In genomic region chr1:51879927-51880814, GRCm38 (mm10) we compare ENCODE assay signal across 16 mouse cellular contexts. TPM values are rescaled to one million over a fixed set of nuclear protein-coding genes. Genes with fewer than 3 reads are reported as not detected.
A peak's percentile ranks its signal among the peaks of the same experiment; 100 is the strongest.
DNase-seq lines count a peak whose midpoint lies in the region; ATAC-seq and TF ChIP-seq lines count a peak whose summit lies in the region.
"Had no signal": no experiment of that assay in that cellular context is flagged by ENCODE, and none has a peak within 500 bp of the region (broad histone marks: within the 10 kb centered on the region; RNA-seq: fewer than 3 reads in every experiment).

No protein-coding gene starts in this region.

- H3K4me1 ChIP-seq in hindbrain, embryonic 10.5 days (replicated peaks), result peaks cover 33% of the 10 kb centered on the region
- peaks cover 15% of the 10 kb centered on the region for H3K4me1 ChIP-seq in hindbrain, embryonic 12.5 days
- H3K4me1 ChIP-seq in lung, embryonic 16.5 days (replicated peaks; ENCODE audit: control insufficient read depth, insufficient read depth, low read length), result peaks cover 15% of the 10 kb centered on the region
- H3K4me1 ChIP-seq in lung, adult 2 months (ENCODE audit: control insufficient read depth, insufficient read depth, low read length), result peaks cover 10% of the 10 kb centered on the region

- H3K27me3 ChIP-seq in hindbrain, embryonic 10.5 days (ENCODE audit: insufficient read depth, poor library complexity, severe bottlenecking), result no peaks in the 10 kb centered on the region
- no peaks in the 10 kb centered on the region for H3K27me3 ChIP-seq in hindbrain, embryonic 12.5 days
- no peaks in the 10 kb centered on the region for H3K27me3 ChIP-seq in lung, embryonic 16.5 days (ENCODE audit: control insufficient read depth, insufficient read depth, low read depth, low read length)
- H3K27me3 ChIP-seq: intestine, embryonic 15.5 days; limb, embryonic 15.5 days had no signal

- no peak overlapping the region for H3K9ac ChIP-seq in hindbrain, embryonic 12.5 days
- no peak overlapping the region for H3K9ac ChIP-seq in lung, embryonic 16.5 days (ENCODE audit: low read length)
- H3K9ac ChIP-seq: forebrain, postnatal 0 days; intestine, embryonic 15.5 days; limb, embryonic 15.5 days had no signal

- H3K4me2 ChIP-seq in hindbrain, embryonic 12.5 days (replicated peaks), result no peak overlapping the region
- no peak overlapping the region for H3K4me2 ChIP-seq in lung, embryonic 16.5 days (ENCODE audit: low read depth, low read length)
- H3K4me2 ChIP-seq: intestine, embryonic 15.5 days; limb, embryonic 15.5 days had no signal

- H3K27ac ChIP-seq in gastrocnemius, adult 2 months, result peak overlapping the region; percentile 66
- H3K27ac ChIP-seq in hindbrain, embryonic 10.5 days, result peak overlapping the region; percentile 62; the same call in 1 of the 2 replicates
- no peak overlapping the region for H3K27ac ChIP-seq in hindbrain, embryonic 12.5 days
- H3K27ac ChIP-seq in lung, embryonic 16.5 days (ENCODE audit: low read length), result peak overlapping the region; percentile 12
- H3K27ac ChIP-seq: intestine, embryonic 15.5 days; limb, embryonic 15.5 days had no signal

- no peak for ATAC-seq in hindbrain, embryonic 12.5 days (ENCODE audit: low FRiP score)
- no peak for ATAC-seq in lung, embryonic 16.5 days (ENCODE audit: low read depth)
- ATAC-seq: forebrain, postnatal 0 days; intestine, embryonic 15.5 days had no signal

- H3K9me3 ChIP-seq in hindbrain, embryonic 10.5 days, result no peaks in the 10 kb centered on the region
- H3K9me3 ChIP-seq in hindbrain, embryonic 12.5 days (replicated peaks), result no peaks in the 10 kb centered on the region
- no peaks in the 10 kb centered on the region for H3K9me3 ChIP-seq in lung, embryonic 16.5 days (ENCODE audit: control insufficient read depth, low read length)
- H3K9me3 ChIP-seq: intestine, embryonic 15.5 days; limb, embryonic 15.5 days had no signal

- no peak for TF ChIP-seq POLR2A in lung, adult 2 months (IDR thresholded peaks at IDR 0.05; ENCODE audit: borderline replicate concordance, extremely low read depth, low read depth, low read length)

- peaks cover 21% of the 10 kb centered on the region for H3K36me3 ChIP-seq in hindbrain, embryonic 10.5 days
- H3K36me3 ChIP-seq in hindbrain, embryonic 12.5 days, result peaks cover 9% of the 10 kb centered on the region
- H3K36me3 ChIP-seq in lung, embryonic 16.5 days (ENCODE audit: control insufficient read depth, insufficient read depth, low read length), result peaks cover 6% of the 10 kb centered on the region; the same call in 1 of the 2 replicates
- H3K36me3 ChIP-seq: intestine, embryonic 15.5 days had no signal

- no peak for DNase-seq in gastrocnemius, adult 2 months
- no peak for DNase-seq in gastrocnemius, postnatal 14 days
- DNase-seq in hindbrain, embryonic 10.5 days (ENCODE audit: low spot score), result no peak
- DNase-seq in lung, adult 2 months, result no peak
- peak; percentile 24 for DNase-seq in brain, adult 2 months (ENCODE audit: low read depth, low spot score)
- no peak for DNase-seq in cerebellum, adult 9-10 months
- DNase-seq: cerebellum, adult 18-20 months; forebrain, postnatal 0 days; gastrocnemius, postnatal 36 days; spleen, adult 18-20 months had no signal

- TF ChIP-seq CTCF in gastrocnemius, adult 2 months (IDR thresholded peaks at IDR 0.05), result no peak
- TF ChIP-seq CTCF in lung, adult 2 months (IDR thresholded peaks at IDR 0.05; ENCODE audit: insufficient read depth, low read length), result no peak

- intact Hi-C loops in gastrocnemius, adult 2 months (cut with DNase I), result no loop called here
- intact Hi-C loops in gastrocnemius, postnatal 14 days (cut with DNase I; ENCODE audit: low total_unique reads), result no loop called here

- H3K4me3 ChIP-seq in gastrocnemius, adult 2 months, result peak overlapping the region; percentile 29; the same call in 1 of the 2 replicates
- H3K4me3 ChIP-seq in hindbrain, embryonic 10.5 days, result no peak overlapping the region
- no peak overlapping the region for H3K4me3 ChIP-seq in hindbrain, embryonic 12.5 days
- H3K4me3 ChIP-seq in lung, embryonic 16.5 days (ENCODE audit: low read length), result no peak overlapping the region
- H3K4me3 ChIP-seq in lung, adult 2 months (replicated peaks; ENCODE audit: extremely low read depth, low read depth, low read length), result no peak overlapping the region
- H3K4me3 ChIP-seq: intestine, embryonic 15.5 days; limb, embryonic 15.5 days; myocyte had no signal

- 56% methylated on average over 12 of the region's 12 CpGs for WGBS in hindbrain, embryonic 10.5 days
- 62% methylated on average over 12 of the region's 12 CpGs for WGBS in hindbrain, embryonic 12.5 days
- WGBS in lung, embryonic 16.5 days, result 57% methylated on average over 11 of the region's 12 CpGs
- 52% methylated on average over 12 of the region's 12 CpGs for whole genome bisulfite sequencing in lung, adult 2 months

RNA-seq across cellular contexts. Expression of gene Myo1b, which starts 35.7 kb away (rescaled TPM):
- 10 to 100 TPM in 1 of 2 experiments, 1 to 10 TPM in 1; 8.8 to 13.1 TPM for total RNA-seq in gastrocnemius, adult 2 months (2021)
- 10 to 100 TPM; 26.0 to 28.2 TPM for total RNA-seq in gastrocnemius, postnatal 14 days (2021)
- 72.6 and 77.6 TPM in 2 replicates for polyA plus RNA-seq in hindbrain, embryonic 10.5 days (2016; fragmentation: Nextera tagmentation; extraction: Ambion mirVana)
- polyA plus RNA-seq in hindbrain, embryonic 12.5 days (2016; fragmentation: Nextera tagmentation; extraction: Ambion mirVana), result 110 and 116 TPM in 2 replicates
- 80.4 and 83.0 TPM in 2 replicates for polyA plus RNA-seq in lung, embryonic 16.5 days (2015; fragmentation: Nextera tagmentation; extraction: Ambion mirVana)
- 32.9 and 54.1 TPM in 2 replicates for polyA plus RNA-seq in lung, adult 2 months (2012; rRNA removed)
- total RNA-seq: megakaryocyte-erythroid progenitor cell, adult 5-6 weeks had no signal
